Comparison of ENCODE assay signal across 8 mouse cellular contexts in genomic region chr3:107516776-107517630, GRCm38 (mm10). TPM values are rescaled to one million over a fixed set of nuclear protein-coding genes. Genes with fewer than 3 reads are reported as not detected.
DNase-seq lines count a peak whose midpoint lies in the region; ATAC-seq and TF ChIP-seq lines count a peak whose summit lies in the region.

No protein-coding gene starts in this region.

- peaks cover 13% of the 10 kb centered on the region; the same call in 1 of the 2 replicates for H3K4me1 ChIP-seq in heart, postnatal 0 days (ENCODE audit: control insufficient read depth, insufficient read depth)
- peaks cover 22% of the 10 kb centered on the region for H3K4me1 ChIP-seq in neural tube, embryonic 13.5 days (replicated peaks)

- intact Hi-C loops in left cerebral cortex, postnatal 36 days (cut with DNase I): loop anchor here (2.0 to 5.0 kb wide), 2 partner anchors 20 to 35 kb away; no protein-coding TSS in a partner anchor

- H3K9ac ChIP-seq in heart, postnatal 0 days (replicated peaks; ENCODE audit: low read depth, low read length): peak overlapping the region; percentile 50
- H3K9ac ChIP-seq in neural tube, embryonic 13.5 days: peak overlapping the region; percentile 76

- no peak for DNase-seq in layer of hippocampus, adult 2 months (ENCODE audit: low spot score in 2 of 2)
- DNase-seq in layer of hippocampus, adult 8-10 months (ENCODE audit: low spot score in 2 of 2): no peak
- peak; percentile 75 for DNase-seq in cerebellum, adult 9-11 months
- no peak for DNase-seq in heart, postnatal 0 days (ENCODE audit: low spot score)
- peak; percentile 45 to 66 for DNase-seq in left cerebral cortex, postnatal 36 days (ENCODE audit: low spot score in 2 of 2)
- no peak for DNase-seq in urinary bladder, postnatal 36 days (ENCODE audit: low spot score in 2 of 2)
- no peak for DNase-seq in spleen, adult 18-20 months

- no peak for TF ChIP-seq EP300 in heart, postnatal 0 days (IDR thresholded peaks at IDR 0.05; ENCODE audit: low read depth)

- TF ChIP-seq CTCF in layer of hippocampus, adult 2 months (conservative IDR thresholded peaks at IDR 0.05): peak; percentile 21
- TF ChIP-seq CTCF in heart, postnatal 0 days (IDR thresholded peaks at IDR 0.05; ENCODE audit: low read depth): no peak

- peaks cover 32% of the 10 kb centered on the region for H3K27me3 ChIP-seq in heart, postnatal 0 days (ENCODE audit: control insufficient read depth, insufficient read depth, low read length)
- H3K27me3 ChIP-seq in neural tube, embryonic 13.5 days: peaks cover 76% of the 10 kb centered on the region

- ATAC-seq in heart, postnatal 0 days (ENCODE audit: insufficient read depth, low read depth): peak; percentile 43
- ATAC-seq in neural tube, embryonic 13.5 days (ENCODE audit: low read depth): peak; percentile 85

- peak overlapping the region; percentile 95 for H3K27ac ChIP-seq in layer of hippocampus, adult 2 months
- H3K27ac ChIP-seq in heart, postnatal 0 days (ENCODE audit: low read depth): peak overlapping the region; percentile 20; the same call in 1 of the 2 replicates
- H3K27ac ChIP-seq in neural tube, embryonic 13.5 days (replicated peaks): peak overlapping the region; percentile 64

- H3K36me3 ChIP-seq in heart, postnatal 0 days (replicated peaks; ENCODE audit: control insufficient read depth, insufficient read depth, low read length): no peaks in the 10 kb centered on the region
- H3K36me3 ChIP-seq in neural tube, embryonic 13.5 days: no peaks in the 10 kb centered on the region

- no peaks in the 10 kb centered on the region for H3K9me3 ChIP-seq in heart, postnatal 0 days (replicated peaks; ENCODE audit: control insufficient read depth, low read length)
- H3K9me3 ChIP-seq in neural tube, embryonic 13.5 days: no peaks in the 10 kb centered on the region

- WGBS in heart, postnatal 0 days: 11% methylated on average over 55 of the region's 55 CpGs
- WGBS in neural tube, embryonic 13.5 days: 4% methylated on average over 55 of the region's 55 CpGs

- H3K4me2 ChIP-seq in heart, postnatal 0 days (ENCODE audit: low read depth, low read length): peak overlapping the region; percentile 96
- H3K4me2 ChIP-seq in neural tube, embryonic 13.5 days: peak overlapping the region; percentile 95

- peak overlapping the region; percentile 77 for H3K4me3 ChIP-seq in layer of hippocampus, adult 2 months
- H3K4me3 ChIP-seq in heart, postnatal 0 days (ENCODE audit: low read depth, low read length): peak overlapping the region; percentile 59
- peak overlapping the region; percentile 60 for H3K4me3 ChIP-seq in neural tube, embryonic 13.5 days

RNA-seq across cellular contexts. Expression of gene Slc6a17, which starts 0.8 kb away (rescaled TPM):
- total RNA-seq in layer of hippocampus, adult 2 months (2021): 100 to 1,000 TPM; 276 to 290 TPM
- total RNA-seq in layer of hippocampus, adult 8-10 months (2022): 100 to 1,000 TPM; 272 to 323 (median 290) TPM
- total RNA-seq in heart, postnatal 0 days (2014; rRNA removed; ENCODE audit: low replicate concordance): 9.7 and 22.3 TPM in 2 replicates
- polyA plus RNA-seq in heart, postnatal 0 days (2015; fragmentation: Nextera tagmentation; extraction: Ambion mirVana): 2.4 and 3.1 TPM in 2 replicates
- 100 to 1,000 TPM; 377 to 415 TPM for total RNA-seq in left cerebral cortex, postnatal 36 days (2021)
- polyA plus RNA-seq in neural tube, embryonic 13.5 days (2015; fragmentation: Nextera tagmentation; extraction: Ambion mirVana): 8.1 and 8.7 TPM in 2 replicates

RNA-seq across cellular contexts. Expression of gene Ubl4b, which starts 37.9 kb away (rescaled TPM):
- not detected for total RNA-seq in layer of hippocampus, adult 2 months (2021)
- total RNA-seq in layer of hippocampus, adult 8-10 months (2022): not detected
- total RNA-seq in heart, postnatal 0 days (2014; rRNA removed; ENCODE audit: low replicate concordance): not detected in 2 replicates
- polyA plus RNA-seq in heart, postnatal 0 days (2015; fragmentation: Nextera tagmentation; extraction: Ambion mirVana): not detected in 2 replicates
- not detected for total RNA-seq in left cerebral cortex, postnatal 36 days (2021)
- polyA plus RNA-seq in neural tube, embryonic 13.5 days (2015; fragmentation: Nextera tagmentation; extraction: Ambion mirVana): not detected in 2 replicates

RNA-seq across cellular contexts. Expression of gene Kcnc4, which starts 57.7 kb away (rescaled TPM):
- 10 to 100 TPM; 59.1 to 62.3 TPM for total RNA-seq in layer of hippocampus, adult 2 months (2021)
- 10 to 100 TPM; 51.8 to 70.3 (median 61.7) TPM for total RNA-seq in layer of hippocampus, adult 8-10 months (2022)
- total RNA-seq in heart, postnatal 0 days (2014; rRNA removed; ENCODE audit: low replicate concordance): 0.04 and 0.15 TPM in 2 replicates
- polyA plus RNA-seq in heart, postnatal 0 days (2015; fragmentation: Nextera tagmentation; extraction: Ambion mirVana): 0.10 and 0.20 TPM in 2 replicates
- 10 to 100 TPM; 65.5 to 73.0 TPM for total RNA-seq in left cerebral cortex, postnatal 36 days (2021)
- 1.8 TPM in 2 replicates for polyA plus RNA-seq in neural tube, embryonic 13.5 days (2015; fragmentation: Nextera tagmentation; extraction: Ambion mirVana)

Comparison
In these comparisons a context has a peak if more than half of its experiments do, and no peak if none do; other contexts are left out.
1. DNase-seq: peak in cerebellum, adult 9-11 months (single experiment) and left cerebral cortex, postnatal 36 days (2 of 2); none in layer of hippocampus, adult 2 months (0 of 2), layer of hippocampus, adult 8-10 months (0 of 2), heart, postnatal 0 days (single experiment), urinary bladder, postnatal 36 days (0 of 2) and spleen, adult 18-20 months (0 of 2).
2. H3K27ac ChIP-seq: peak in every context shown above with its lines; median percentile 95 in layer of hippocampus, adult 2 months; 64 in neural tube, embryonic 13.5 days; 20 in heart, postnatal 0 days.
3. RNA of gene Slc6a17, which starts 0.8 kb away (total RNA-seq): 377 to 415 TPM in left cerebral cortex, postnatal 36 days, 272 to 323 TPM in layer of hippocampus, adult 8-10 months and 276 to 290 TPM in layer of hippocampus, adult 2 months; 9.7 to 22.3 TPM in heart, postnatal 0 days; every median in the first group is over 10 times any median in the second.
4. RNA of gene Kcnc4, which starts 57.7 kb away (total RNA-seq): 65.5 to 73.0 TPM in left cerebral cortex, postnatal 36 days, 51.8 to 70.3 TPM in layer of hippocampus, adult 8-10 months and 59.1 to 62.3 TPM in layer of hippocampus, adult 2 months; 0.04 to 0.15 TPM in heart, postnatal 0 days; every median in the first group is over 10 times any median in the second.
5. Peak in every context shown above with its lines, with median percentiles within 50 percentile points of each other: H3K4me3 ChIP-seq.